Mouse (Mus musculus): ENCODE data around the gene Cass4. TPM values are rescaled to one million over a fixed set of nuclear protein-coding genes. Genes with fewer than 3 reads are reported as not detected.

Gene Cass4
- polyA plus RNA-seq, 1 experiment, result 0.24 TPM

- peaks cover 11% of the 10 kb centered on the region for H3K27me3 ChIP-seq (ENCODE audit: control insufficient read depth, insufficient read depth, insufficient read length)
- H3K79me2 ChIP-seq (ENCODE audit: control insufficient read depth, insufficient read depth), result no peaks in the 10 kb centered on the region
- H3K4me2 ChIP-seq (ENCODE audit: low read depth), result no peak overlapping the region
- no peak overlapping the region for H3ac ChIP-seq (ENCODE audit: control insufficient read depth, insufficient read length)
- no peak overlapping the region for H3K4me3 ChIP-seq
- H3K36me3 ChIP-seq (ENCODE audit: control insufficient read depth, insufficient read depth), result no peaks in the 10 kb centered on the region
- no peak for TF ChIP-seq POLR2AphosphoS2 (IDR thresholded peaks at IDR 0.05; ENCODE audit: insufficient read length, low read depth)
- TF ChIP-seq POLR2A (IDR thresholded peaks at IDR 0.05; ENCODE audit: insufficient read length, low read depth), result no peak
- no peak for TF ChIP-seq TCF12 (IDR thresholded peaks at IDR 0.05; ENCODE audit: insufficient read depth, poor library complexity, severe bottlenecking)
- TF ChIP-seq MYOG (IDR thresholded peaks at IDR 0.05; ENCODE audit: control insufficient read depth in 1 of 3, insufficient read depth in 1 of 3, insufficient read length in 2 of 3, low read depth in 2 of 3), result no peak
- TF ChIP-seq CEBPB (IDR thresholded peaks at IDR 0.05; ENCODE audit: insufficient read depth, poor library complexity, severe bottlenecking), result no peak
- no peak for TF ChIP-seq E2F4 (IDR thresholded peaks at IDR 0.05; ENCODE audit: insufficient read depth)
- no peak for TF ChIP-seq MYOD1 (IDR thresholded peaks at IDR 0.05; ENCODE audit: control insufficient read depth in 1 of 3, insufficient read length in 2 of 3, low read depth in 2 of 3)
- TF ChIP-seq MAX (IDR thresholded peaks at IDR 0.05; ENCODE audit: low read depth), result no peak
Measured at GRCm38 (mm10) chr2:172404239-172404638, 10.6 kb downstream of the Cass4 start.

- no peak for TF ChIP-seq TCF12 (IDR thresholded peaks at IDR 0.05; ENCODE audit: insufficient read depth, poor library complexity, severe bottlenecking)
- no peak for TF ChIP-seq MYOG (IDR thresholded peaks at IDR 0.05; ENCODE audit: control insufficient read depth in 1 of 3, insufficient read depth in 1 of 3, insufficient read length in 2 of 3, low read depth in 2 of 3)
- TF ChIP-seq CEBPB (IDR thresholded peaks at IDR 0.05; ENCODE audit: insufficient read depth, poor library complexity, severe bottlenecking), result no peak
- TF ChIP-seq TCF3 (IDR thresholded peaks at IDR 0.05; ENCODE audit: insufficient read length, low read depth), result no peak
- no peak for TF ChIP-seq E2F4 (IDR thresholded peaks at IDR 0.05; ENCODE audit: insufficient read depth)
- no peak for TF ChIP-seq USF1 (IDR thresholded peaks at IDR 0.05; ENCODE audit: low read depth)
- TF ChIP-seq POLR2AphosphoS2 (IDR thresholded peaks at IDR 0.05; ENCODE audit: insufficient read length, low read depth), result no peak
- TF ChIP-seq SRF (IDR thresholded peaks at IDR 0.05; ENCODE audit: control insufficient read depth, insufficient read length, low read depth), result no peak
- no peak for TF ChIP-seq MAX (IDR thresholded peaks at IDR 0.05; ENCODE audit: low read depth)
- TF ChIP-seq POLR2A (IDR thresholded peaks at IDR 0.05; ENCODE audit: insufficient read length, low read depth), result no peak
- no peak for TF ChIP-seq MYOD1 (IDR thresholded peaks at IDR 0.05; ENCODE audit: control insufficient read depth in 1 of 3, insufficient read length in 2 of 3, low read depth in 2 of 3)
- no peak for TF ChIP-seq REST (IDR thresholded peaks at IDR 0.05; ENCODE audit: insufficient read depth, insufficient read length)
- no peak overlapping the region for H3ac ChIP-seq (ENCODE audit: control insufficient read depth, insufficient read length)
- H3K79me2 ChIP-seq (ENCODE audit: control insufficient read depth, insufficient read depth), result no peaks in the 10 kb centered on the region
- peaks cover 4% of the 10 kb centered on the region for H3K27me3 ChIP-seq (ENCODE audit: control insufficient read depth, insufficient read depth, insufficient read length)
- H3K36me3 ChIP-seq (ENCODE audit: control insufficient read depth, insufficient read depth), result no peaks in the 10 kb centered on the region
- H3K4me3 ChIP-seq, result no peak overlapping the region
- no peak overlapping the region for H3K4me2 ChIP-seq (ENCODE audit: low read depth)
Measured at GRCm38 (mm10) chr2:172405011-172405410, 11.4 kb downstream of the Cass4 start.

- TF ChIP-seq CEBPB (IDR thresholded peaks at IDR 0.05; ENCODE audit: insufficient read depth, poor library complexity, severe bottlenecking) (no peak), MYOD1 (IDR thresholded peaks at IDR 0.05; ENCODE audit: control insufficient read depth in 1 of 3, insufficient read length in 2 of 3, low read depth in 2 of 3) (no peak), REST (IDR thresholded peaks at IDR 0.05; ENCODE audit: insufficient read depth, insufficient read length) (no peak), POLR2A (IDR thresholded peaks at IDR 0.05; ENCODE audit: insufficient read length, low read depth) (no peak), TCF3 (IDR thresholded peaks at IDR 0.05; ENCODE audit: insufficient read length, low read depth) (no peak), MYOG (IDR thresholded peaks at IDR 0.05; ENCODE audit: control insufficient read depth in 1 of 3, insufficient read depth in 1 of 3, insufficient read length in 2 of 3, low read depth in 2 of 3) (no peak), USF1 (IDR thresholded peaks at IDR 0.05; ENCODE audit: low read depth) (no peak), TCF12 (IDR thresholded peaks at IDR 0.05; ENCODE audit: insufficient read depth, poor library complexity, severe bottlenecking) (no peak), POLR2AphosphoS2 (IDR thresholded peaks at IDR 0.05; ENCODE audit: insufficient read length, low read depth) (no peak)
- H3K79me2 ChIP-seq (ENCODE audit: control insufficient read depth, insufficient read depth), result no peaks in the 10 kb centered on the region
- no peak overlapping the region for H3K4me3 ChIP-seq
- no peaks in the 10 kb centered on the region for H3K27me3 ChIP-seq (ENCODE audit: control insufficient read depth, insufficient read depth, insufficient read length)
- no peaks in the 10 kb centered on the region for H3K36me3 ChIP-seq (ENCODE audit: control insufficient read depth, insufficient read depth)
- no peak overlapping the region for H3K4me2 ChIP-seq (ENCODE audit: low read depth)
- H3ac ChIP-seq (ENCODE audit: control insufficient read depth, insufficient read length), result no peak overlapping the region
Measured at GRCm38 (mm10) chr2:172406173-172406572, 12.6 kb downstream of the Cass4 start.

- no peaks in the 10 kb centered on the region for H3K36me3 ChIP-seq (ENCODE audit: control insufficient read depth, insufficient read depth)
- no peak overlapping the region for H3K4me3 ChIP-seq
- H3ac ChIP-seq (ENCODE audit: control insufficient read depth, insufficient read length), result no peak overlapping the region
- no peaks in the 10 kb centered on the region for H3K79me2 ChIP-seq (ENCODE audit: control insufficient read depth, insufficient read depth)
- H3K4me2 ChIP-seq (ENCODE audit: low read depth), result no peak overlapping the region
- TF ChIP-seq E2F4 (IDR thresholded peaks at IDR 0.05; ENCODE audit: insufficient read depth), result no peak
- no peak for TF ChIP-seq MYOD1 (IDR thresholded peaks at IDR 0.05; ENCODE audit: control insufficient read depth in 1 of 3, insufficient read length in 2 of 3, low read depth in 2 of 3)
- TF ChIP-seq POLR2A (IDR thresholded peaks at IDR 0.05; ENCODE audit: insufficient read length, low read depth), result no peak
- no peak for TF ChIP-seq TCF3 (IDR thresholded peaks at IDR 0.05; ENCODE audit: insufficient read length, low read depth)
- TF ChIP-seq REST (IDR thresholded peaks at IDR 0.05; ENCODE audit: insufficient read depth, insufficient read length), result no peak
- TF ChIP-seq TCF12 (IDR thresholded peaks at IDR 0.05; ENCODE audit: insufficient read depth, poor library complexity, severe bottlenecking), result no peak
- TF ChIP-seq USF1 (IDR thresholded peaks at IDR 0.05; ENCODE audit: low read depth), result no peak
- no peak for TF ChIP-seq POLR2AphosphoS2 (IDR thresholded peaks at IDR 0.05; ENCODE audit: insufficient read length, low read depth)
- no peak for TF ChIP-seq MYOG (IDR thresholded peaks at IDR 0.05; ENCODE audit: control insufficient read depth in 1 of 3, insufficient read depth in 1 of 3, insufficient read length in 2 of 3, low read depth in 2 of 3)
- TF ChIP-seq SRF (IDR thresholded peaks at IDR 0.05; ENCODE audit: control insufficient read depth, insufficient read length, low read depth), result no peak
- no peak for TF ChIP-seq MAX (IDR thresholded peaks at IDR 0.05; ENCODE audit: low read depth)
- TF ChIP-seq CEBPB (IDR thresholded peaks at IDR 0.05; ENCODE audit: insufficient read depth, poor library complexity, severe bottlenecking), result no peak
- no peaks in the 10 kb centered on the region for H3K27me3 ChIP-seq (ENCODE audit: control insufficient read depth, insufficient read depth, insufficient read length)
Measured at GRCm38 (mm10) chr2:172407499-172407898, 13.9 kb downstream of the Cass4 start.

Data from myocyte (in vitro differentiated cells).